Comparison of ENCODE assay signal across 23 mouse cellular contexts in genomic region chr6:34936743-34937142, GRCm38 (mm10). TPM values are rescaled to one million over a fixed set of nuclear protein-coding genes. Genes with fewer than 3 reads are reported as not detected.
DNase-seq lines count a peak whose midpoint lies in the region; ATAC-seq and TF ChIP-seq lines count a peak whose summit lies in the region.
"Had no signal": no experiment of that assay in that cellular context is flagged by ENCODE, and none has a peak within 500 bp of the region (broad histone marks: within the 10 kb centered on the region; RNA-seq: fewer than 3 reads in every experiment).

No protein-coding gene starts in this region.

- H3K4me1 ChIP-seq in heart, postnatal 0 days (ENCODE audit: control insufficient read depth, insufficient read depth): no peaks in the 10 kb centered on the region
- H3K4me1 ChIP-seq in lung, embryonic 14.5 days (ENCODE audit: insufficient read depth): no peaks in the 10 kb centered on the region
- peaks cover 13 to 50% of the 10 kb centered on the region in 2 experiments for H3K4me1 ChIP-seq in CH12.LX (ENCODE audit: control insufficient read depth in 1 of 2, insufficient read depth in 2 of 2)
- H3K4me1 ChIP-seq: heart, embryonic 15.5 days; limb, embryonic 15.5 days; neural tube, embryonic 13.5 days had no signal

- no peaks in the 10 kb centered on the region for H3K27me3 ChIP-seq in heart, postnatal 0 days (ENCODE audit: control insufficient read depth, insufficient read depth, low read length)
- no peaks in the 10 kb centered on the region for H3K27me3 ChIP-seq in lung, embryonic 14.5 days (ENCODE audit: insufficient read depth, low read length)
- H3K27me3 ChIP-seq in CH12.LX (replicated peaks): no peaks in the 10 kb centered on the region
- H3K27me3 ChIP-seq: heart, embryonic 15.5 days; limb, embryonic 15.5 days; midbrain, embryonic 12.5 days; neural tube, embryonic 13.5 days had no signal

- no peak overlapping the region for H3K9ac ChIP-seq in heart, postnatal 0 days (replicated peaks; ENCODE audit: low read depth, low read length)
- H3K9ac ChIP-seq in lung, embryonic 14.5 days: no peak overlapping the region
- H3K9ac ChIP-seq in CH12.LX (ENCODE audit: insufficient read depth, low read depth): no peak overlapping the region
- H3K9ac ChIP-seq: heart, embryonic 15.5 days; limb, embryonic 15.5 days; midbrain, embryonic 12.5 days; neural tube, embryonic 13.5 days had no signal

- in situ Hi-C loops in CH12.LX (cut with MboI; ENCODE audit: low pct_ligation_motif_present, low pct_unique_long_range_greater_than_20kb, low sequenced_read_pairs): loop anchor here (5.0 kb wide), 1 partner anchor 61 kb away; no protein-coding TSS in a partner anchor

- no peaks in the 10 kb centered on the region for H3K36me3 ChIP-seq in heart, postnatal 0 days (replicated peaks; ENCODE audit: control insufficient read depth, insufficient read depth, low read length)
- H3K36me3 ChIP-seq in lung, embryonic 14.5 days (ENCODE audit: insufficient read depth): no peaks in the 10 kb centered on the region
- H3K36me3 ChIP-seq in CH12.LX (replicated peaks in 1 of 2; ENCODE audit: control insufficient read depth in 1 of 2, insufficient read depth in 1 of 2, low read length in 1 of 2): peaks cover 0 to 2% of the 10 kb centered on the region in 2 experiments
- H3K36me3 ChIP-seq: embryonic facial prominence, embryonic 10.5 days; heart, embryonic 15.5 days; hindbrain, embryonic 10.5 days; limb, embryonic 15.5 days; midbrain, embryonic 12.5 days; neural tube, embryonic 13.5 days had no signal

- no peak for TF ChIP-seq EP300 in heart, postnatal 0 days (IDR thresholded peaks at IDR 0.05; ENCODE audit: low read depth)
- TF ChIP-seq EP300 in CH12.LX (IDR thresholded peaks at IDR 0.05; ENCODE audit: low read length): 0 out of 2 replicates have a peak, but pooled peaks have one; percentile 15

- ATAC-seq in heart, postnatal 0 days (ENCODE audit: insufficient read depth, low read depth): no peak
- no peak for ATAC-seq in lung, embryonic 14.5 days (ENCODE audit: insufficient read depth)
- ATAC-seq in megakaryocyte-erythroid progenitor cell, adult 5-6 weeks (replicated peaks; ENCODE audit: low FRiP score, low TSS enrichment, poor library complexity, severe bottlenecking): 0 out of 2 replicates have a peak, but pooled peaks have one; percentile 13

- intact Hi-C loops in heart, postnatal 25 days (cut with DNase I): no loop called here

- H3K4me2 ChIP-seq in heart, postnatal 0 days (ENCODE audit: low read depth, low read length): no peak overlapping the region
- H3K4me2 ChIP-seq in lung, embryonic 14.5 days: no peak overlapping the region
- no peak overlapping the region for H3K4me2 ChIP-seq in CH12.LX (ENCODE audit: insufficient read depth, low read depth, poor library complexity, severe bottlenecking)
- H3K4me2 ChIP-seq: heart, embryonic 15.5 days; limb, embryonic 15.5 days; midbrain, embryonic 12.5 days; neural tube, embryonic 13.5 days had no signal

- TF ChIP-seq POLR2A in CH12.LX (IDR thresholded peaks at IDR 0.05; ENCODE audit: low read depth, low read length): no peak

- dilution Hi-C loops in CH12.LX (cut with MboI; ENCODE audit: extremely low pct_ligation_motif_present, extremely low pct_unique_long_range_greater_than_20kb, low sequenced_read_pairs): no loop called here

- H3K4me3 ChIP-seq in heart, postnatal 0 days (ENCODE audit: low read depth, low read length): no peak overlapping the region
- no peak overlapping the region for H3K4me3 ChIP-seq in lung, embryonic 14.5 days (ENCODE audit: low read depth, low read length)
- no peak overlapping the region for H3K4me3 ChIP-seq in CH12.LX (replicated peaks in 1 of 3; ENCODE audit: low read depth in 2 of 3, low read length in 2 of 3, poor library complexity in 1 of 3)
- H3K4me3 ChIP-seq: embryonic facial prominence, embryonic 10.5 days; heart, embryonic 15.5 days; hindbrain, embryonic 10.5 days; limb, embryonic 15.5 days; midbrain, embryonic 12.5 days; neural tube, embryonic 13.5 days had no signal

- H3K79me2 ChIP-seq in CH12.LX (replicated peaks; ENCODE audit: control insufficient read depth, extremely low read depth, insufficient read depth, poor library complexity, severe bottlenecking): no peaks in the 10 kb centered on the region

- peak; percentile 2; the same call in 1 of the 2 replicates for TF ChIP-seq CTCF in heart, postnatal 0 days (IDR thresholded peaks at IDR 0.05; ENCODE audit: low read depth)
- TF ChIP-seq CTCF in lung, embryonic 14.5 days (IDR thresholded peaks at IDR 0.05; ENCODE audit: low read depth): 0 out of 2 replicates have a peak, but pooled peaks have one; percentile 5
- TF ChIP-seq CTCF in CH12.LX (conservative IDR thresholded peaks at IDR 0.05 in 1 of 2, IDR thresholded peaks at IDR 0.05 in 1 of 2; ENCODE audit: low read depth in 2 of 2, low read length in 2 of 2): peak in 1 of 2 experiments; percentile 68; a peak in 3 of 4 replicates

- WGBS in heart, postnatal 0 days: 69% methylated on average over 5 of the region's 5 CpGs
- 76% methylated on average over 5 of the region's 5 CpGs for WGBS in lung, embryonic 14.5 days

- H3K27ac ChIP-seq in heart, postnatal 0 days (ENCODE audit: low read depth): no peak overlapping the region
- H3K27ac ChIP-seq in lung, embryonic 14.5 days (ENCODE audit: low read depth): no peak overlapping the region
- H3K27ac ChIP-seq in CH12.LX (ENCODE audit: insufficient read depth, low read depth): no peak overlapping the region
- H3K27ac ChIP-seq: embryonic facial prominence, embryonic 10.5 days; heart, embryonic 15.5 days; hindbrain, embryonic 10.5 days; limb, embryonic 15.5 days; midbrain, embryonic 12.5 days; neural tube, embryonic 13.5 days had no signal

- TF ChIP-seq RAD21 in CH12.LX (IDR thresholded peaks at IDR 0.05; ENCODE audit: low read depth, low read length): peak; percentile 51

- no peak for DNase-seq in heart, postnatal 0 days (ENCODE audit: low spot score)
- no peak for DNase-seq in heart, postnatal 25 days (ENCODE audit: low spot score)
- no peak for DNase-seq in lung, embryonic 14.5 days
- DNase-seq in lung, postnatal 36 days: no peak
- DNase-seq in CH12.LX (ENCODE audit: extremely low read depth): peak; percentile 52
- DNase-seq in spleen, adult 18-20 months: no peak
- DNase-seq: cerebellum, adult 9-10 months; gastrocnemius, postnatal 10 days; kidney, adult 9 months; lung, postnatal 4 days had no signal

- H3K9me3 ChIP-seq in heart, postnatal 0 days (replicated peaks; ENCODE audit: control insufficient read depth, low read length): no peaks in the 10 kb centered on the region
- no peaks in the 10 kb centered on the region for H3K9me3 ChIP-seq in lung, embryonic 14.5 days (ENCODE audit: low read depth, low read length)
- no peaks in the 10 kb centered on the region for H3K9me3 ChIP-seq in CH12.LX (replicated peaks; ENCODE audit: low read length)
- H3K9me3 ChIP-seq: embryonic facial prominence, embryonic 10.5 days; heart, embryonic 15.5 days; hindbrain, embryonic 10.5 days; limb, embryonic 15.5 days; midbrain, embryonic 12.5 days; neural tube, embryonic 13.5 days had no signal

TF ChIP-seq in CH12.LX, 34 proteins besides CTCF, POLR2A, EP300 and RAD21 (continues in another document):
- TF ChIP-seq SMC3 (IDR thresholded peaks at IDR 0.05; ENCODE audit: low read depth, low read length): peak; percentile 70

RNA-seq across cellular contexts. Expression of gene Stra8, which starts 16.8 kb away (rescaled TPM):
- total RNA-seq in heart, postnatal 0 days (2014; rRNA removed; ENCODE audit: low replicate concordance): not detected in 2 replicates
- not detected in 2 replicates for polyA plus RNA-seq in heart, postnatal 0 days (2015; fragmentation: Nextera tagmentation; extraction: Ambion mirVana)
- total RNA-seq in heart, postnatal 25 days (2021): not detected
- not detected in 2 replicates for polyA plus RNA-seq in lung, embryonic 14.5 days (2014; fragmentation: Nextera tagmentation; extraction: Ambion mirVana)
- total RNA-seq in CH12.LX (2012; rRNA removed) (0.08 and 0.17 TPM in 2 replicates), CH12.LX (2014; rRNA removed) (not detected in 2 replicates)
- 0.55 and 0.77 TPM in 2 replicates for polyA plus RNA-seq in CH12.LX (2012; ENCODE audit: insufficient read length, low read depth)
- total RNA-seq in megakaryocyte-erythroid progenitor cell, adult 5-6 weeks (2014; fragmentation: Nextera tagmentation): not detected in 2 replicates
- not detected in 2 replicates for total RNA-seq in megakaryocyte-erythroid progenitor cell, adult 5-6 weeks (2017)
- total RNA-seq: common myeloid progenitor, adult 5-6 weeks; gastrocnemius, postnatal 10 days; heart, adult 8-10 months; layer of hippocampus, postnatal 25 days; left cerebral cortex, postnatal 14 days had no signal
- polyA plus RNA-seq: forebrain, embryonic 11.5 days; heart, embryonic 15.5 days; hindbrain, embryonic 10.5 days; limb, embryonic 15.5 days; liver, embryonic 16.5 days; midbrain, embryonic 12.5 days; neural tube, embryonic 13.5 days had no signal

RNA-seq across cellular contexts. Expression of gene Wdr91, which starts 26.1 kb away (rescaled TPM):
- 24.9 and 25.2 TPM in 2 replicates for total RNA-seq in heart, postnatal 0 days (2014; rRNA removed; ENCODE audit: low replicate concordance)
- polyA plus RNA-seq in heart, postnatal 0 days (2015; fragmentation: Nextera tagmentation; extraction: Ambion mirVana): 7.7 and 8.6 TPM in 2 replicates
- total RNA-seq in heart, postnatal 25 days (2021): 10 to 100 TPM; 12.0 to 13.5 TPM
- polyA plus RNA-seq in lung, embryonic 14.5 days (2014; fragmentation: Nextera tagmentation; extraction: Ambion mirVana): 14.7 and 16.2 TPM in 2 replicates
- 19.8 and 26.5 TPM in 2 replicates for total RNA-seq in CH12.LX (2012; rRNA removed)
- 10.6 and 11.3 TPM in 2 replicates for total RNA-seq in CH12.LX (2014; rRNA removed)
- 19.2 and 23.8 TPM in 2 replicates for polyA plus RNA-seq in CH12.LX (2012; ENCODE audit: insufficient read length, low read depth)
- total RNA-seq in megakaryocyte-erythroid progenitor cell, adult 5-6 weeks (2014; fragmentation: Nextera tagmentation): 19.9 and 24.4 TPM in 2 replicates
- total RNA-seq in megakaryocyte-erythroid progenitor cell, adult 5-6 weeks (2017): 24.4 and 37.8 TPM in 2 replicates

RNA-seq across cellular contexts. Expression of gene Slc23a4, which starts 51.5 kb away (rescaled TPM):
- 0.04 and 0.77 TPM in 2 replicates for total RNA-seq in heart, postnatal 0 days (2014; rRNA removed; ENCODE audit: low replicate concordance)
- 0.22 and 0.42 TPM in 2 replicates for polyA plus RNA-seq in heart, postnatal 0 days (2015; fragmentation: Nextera tagmentation; extraction: Ambion mirVana)
- total RNA-seq in heart, postnatal 25 days (2021): under 1 TPM; 0.23 to 0.50 TPM
- 0.20 and 0.62 TPM in 2 replicates for polyA plus RNA-seq in lung, embryonic 14.5 days (2014; fragmentation: Nextera tagmentation; extraction: Ambion mirVana)
- total RNA-seq in CH12.LX (2012; rRNA removed): 0.13 and 0.30 TPM in 2 replicates
- 0.23 and 0.27 TPM in 2 replicates for total RNA-seq in CH12.LX (2014; rRNA removed)
- 0.21 and 0.59 TPM in 2 replicates for polyA plus RNA-seq in CH12.LX (2012; ENCODE audit: insufficient read length, low read depth)
- total RNA-seq in megakaryocyte-erythroid progenitor cell, adult 5-6 weeks (2014; fragmentation: Nextera tagmentation): 0.77 TPM in 1 of 2 replicates, not detected in the other
- 0.27 and 1.3 TPM in 2 replicates for total RNA-seq in megakaryocyte-erythroid progenitor cell, adult 5-6 weeks (2017)

RNA-seq across cellular contexts. Expression of gene Cyren, which starts 58.9 kb away (rescaled TPM):
- 1.7 and 6.3 TPM in 2 replicates for total RNA-seq in heart, postnatal 0 days (2014; rRNA removed; ENCODE audit: low replicate concordance)
- polyA plus RNA-seq in heart, postnatal 0 days (2015; fragmentation: Nextera tagmentation; extraction: Ambion mirVana): 6.1 and 6.3 TPM in 2 replicates
- 1 to 10 TPM; 3.8 to 4.1 TPM for total RNA-seq in heart, postnatal 25 days (2021)
- 15.0 and 17.6 TPM in 2 replicates for polyA plus RNA-seq in lung, embryonic 14.5 days (2014; fragmentation: Nextera tagmentation; extraction: Ambion mirVana)
- 7.9 and 8.3 TPM in 2 replicates for total RNA-seq in CH12.LX (2012; rRNA removed)
- total RNA-seq in CH12.LX (2014; rRNA removed): 5.9 and 9.7 TPM in 2 replicates
- polyA plus RNA-seq in CH12.LX (2012; ENCODE audit: insufficient read length, low read depth): 11.9 and 12.2 TPM in 2 replicates
- 12.3 and 27.8 TPM in 2 replicates for total RNA-seq in megakaryocyte-erythroid progenitor cell, adult 5-6 weeks (2014; fragmentation: Nextera tagmentation)
- 5.6 and 8.5 TPM in 2 replicates for total RNA-seq in megakaryocyte-erythroid progenitor cell, adult 5-6 weeks (2017)
